Mouse (Mus musculus): ENCODE measurements around the gene Actr3. TPM values are rescaled to one million over a fixed set of nuclear protein-coding genes. Genes with fewer than 3 reads are reported as not detected.
A peak's percentile ranks its signal among the peaks of the same experiment; 100 is the strongest.

The Actr3 gene
- total RNA-seq, 4 experiments from 2014 or later = 30.0 to 44.0 (median 41.9) TPM

GRCm38 (mm10) chr1:125370779-125371178 lies 64.7 kb downstream of the Actr3 start:
- peak in 1 of 2 experiments; percentile 13 for DNase-seq (ENCODE audit: low spot score in 2 of 2)

DNA sequence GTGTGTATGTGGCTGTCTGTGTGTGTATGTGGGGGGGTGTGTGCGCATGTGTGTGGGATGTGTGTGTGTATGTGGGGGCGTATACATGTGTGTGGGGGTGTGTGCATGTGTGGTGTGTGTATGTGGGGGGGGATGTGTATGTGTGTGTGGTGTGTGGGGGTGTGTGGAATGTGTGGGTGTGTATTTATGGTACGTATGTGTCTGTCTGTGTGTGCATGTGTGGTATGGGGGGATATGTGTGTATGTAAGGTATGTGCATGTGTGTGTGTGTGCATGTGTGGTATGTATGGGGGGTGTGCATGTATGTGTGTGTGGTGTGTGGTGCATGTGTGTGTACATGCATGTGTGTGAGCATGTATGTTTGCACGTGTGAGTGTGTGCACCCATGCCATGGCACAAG lies 70.0 kb downstream of the Actr3 start:
- DNase-seq (ENCODE audit: low spot score in 2 of 2) = no peak

DNA sequence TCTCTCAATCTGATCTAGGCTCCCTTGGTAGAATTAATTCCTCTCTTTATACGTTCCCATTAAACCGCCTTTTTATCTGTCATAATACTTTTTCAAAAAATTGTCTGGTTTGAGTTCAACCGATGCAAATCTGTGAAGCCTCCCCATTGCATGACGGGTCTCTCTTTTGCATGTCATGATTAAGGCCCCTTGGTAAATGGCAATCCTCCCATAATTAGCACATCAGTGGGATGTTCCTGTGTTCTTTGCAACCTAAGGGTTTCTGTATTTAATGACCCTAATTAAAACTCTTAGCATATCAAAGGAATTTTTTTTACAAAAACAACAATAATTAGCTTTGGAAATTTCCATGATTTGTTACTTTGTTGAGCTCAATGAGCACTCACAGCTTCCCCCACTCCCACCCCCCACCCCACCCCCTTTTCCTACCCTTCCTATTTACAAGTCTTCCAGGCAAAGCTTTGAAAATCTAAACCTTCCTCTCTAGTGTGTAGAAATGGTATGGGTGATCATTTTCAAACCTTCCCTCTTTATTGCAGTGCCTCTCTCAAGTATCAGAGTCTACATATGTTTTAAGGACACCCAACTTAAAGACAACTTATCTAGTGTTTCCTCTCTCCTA lies 84.0 kb downstream of the Actr3 start:
- DNase-seq (ENCODE audit: low spot score in 2 of 2) = no peak

DNA sequence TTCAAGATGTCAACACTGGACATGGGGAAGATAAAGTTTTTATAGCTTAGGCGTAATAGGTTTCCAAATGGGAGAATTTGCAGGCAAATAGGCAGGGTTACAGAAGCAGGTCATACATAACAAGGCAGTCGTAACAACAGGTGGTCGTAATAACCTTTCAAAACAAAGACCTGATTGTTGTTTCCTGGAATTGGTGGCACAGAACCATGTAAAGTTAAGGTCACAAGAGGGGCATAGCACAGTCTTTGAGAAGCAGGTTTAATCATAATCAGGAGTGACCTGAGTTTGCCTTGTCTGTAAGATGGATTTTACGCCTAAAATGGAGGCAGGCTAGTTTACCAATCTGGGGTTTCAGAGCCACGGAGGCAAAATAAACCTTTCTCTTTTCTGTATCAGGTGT lies 84.7 kb downstream of the Actr3 start:
- no peak for DNase-seq (ENCODE audit: low spot score in 2 of 2)

DNA sequence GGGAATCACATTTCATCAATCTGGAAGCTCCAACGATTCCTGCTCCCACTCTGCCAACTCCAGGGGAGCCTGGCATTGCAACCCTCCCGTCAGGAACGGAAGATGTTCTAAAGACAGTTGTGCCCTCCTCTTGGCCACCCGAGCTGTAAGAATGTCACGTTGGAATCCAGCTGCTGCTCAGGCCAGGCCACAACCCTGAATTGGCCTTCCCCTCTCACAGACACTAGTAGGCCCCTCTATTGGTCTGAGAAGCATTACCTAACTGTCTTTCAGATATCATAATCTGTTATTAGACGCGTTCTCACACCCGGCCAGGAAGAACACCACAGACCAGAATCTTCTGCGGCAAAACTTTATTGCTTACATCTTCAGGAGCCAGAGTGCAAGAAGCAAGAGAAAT lies 89.7 kb downstream of the Actr3 start:
- no peak for DNase-seq (ENCODE audit: low spot score in 2 of 2)

GRCm38 (mm10) chr1:125345448-125345847 lies 90.1 kb downstream of the Actr3 start:
- no peak for DNase-seq (ENCODE audit: low spot score in 2 of 2)

DNA sequence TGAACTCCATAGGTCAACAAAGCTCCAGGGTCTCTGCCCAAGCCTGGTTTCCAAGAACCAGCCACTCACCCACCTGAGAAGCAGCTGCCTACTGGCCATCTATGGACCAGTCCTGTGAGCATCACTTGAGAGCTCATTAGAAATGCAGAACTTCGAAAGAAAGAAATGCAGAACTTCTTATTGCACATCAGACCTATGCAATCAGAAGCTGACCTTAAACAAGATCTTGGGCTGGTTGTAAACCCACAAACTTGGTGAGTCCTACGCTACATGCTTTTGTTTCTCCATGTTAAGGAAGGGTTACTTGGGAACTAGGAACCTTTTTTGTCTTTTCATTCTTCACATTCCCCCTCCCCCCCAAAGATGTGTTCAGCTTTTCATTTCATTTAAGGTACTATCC lies 92.4 kb downstream of the Actr3 start:
- DNase-seq (ENCODE audit: low spot score in 2 of 2) = no peak

Other genes starting within 250 kb of the Actr3 start
- 10 to 100 TPM; 22.7 to 34.2 (median 28.1) TPM for gene Slc35f5, start 124.9 kb upstream of the Actr3 start, total RNA-seq (2022)
- gene Gpr39, start 241.3 kb upstream of the Actr3 start, total RNA-seq (2022) = not detected